Mouse (Mus musculus): ENCODE results near the gene Als2cl. TPM values are rescaled to one million over a fixed set of nuclear protein-coding genes. Genes with fewer than 3 reads are reported as not detected.

Als2cl gene
- polyA plus RNA-seq (2012; rRNA removed): 142 and 145 TPM in 2 replicates

- no peaks in the 10 kb centered on the region for H3K36me3 ChIP-seq (ENCODE audit: control insufficient read depth, insufficient read depth, low read length)
- peak within 1 kb of the TSS; percentile 61 for H3K4me3 ChIP-seq (ENCODE audit: control insufficient read depth, insufficient read depth, low read length)
- DNase-seq: peak; percentile 28
- peaks cover 61% of the 10 kb centered on the region for H3K4me1 ChIP-seq (replicated peaks; ENCODE audit: control insufficient read depth, insufficient read depth, low read length)
- WGBS: 45% methylated on average over 12 of the region's 12 CpGs
- no peak for TF ChIP-seq CTCF (IDR thresholded peaks at IDR 0.05; ENCODE audit: borderline replicate concordance, control insufficient read depth, extremely low read depth, insufficient read depth, low read length, poor library complexity)
- no peak for TF ChIP-seq POLR2A (IDR thresholded peaks at IDR 0.05; ENCODE audit: control insufficient read depth, extremely low read depth, insufficient read depth, low read length, poor library complexity)
- peak within 1 kb of the TSS; percentile 50 for H3K27ac ChIP-seq (ENCODE audit: control insufficient read depth, insufficient read depth, low read length)
- H3K27me3 ChIP-seq (ENCODE audit: control insufficient read depth, insufficient read depth, low read length): no peaks in the 10 kb centered on the region
Measured at GRCm38 (mm10) chr9:110879191-110879920, at the start of gene Als2cl. TSS of gene Als2cl (plus strand) at chr9:110879870.

- no peak for TF ChIP-seq POLR2A (IDR thresholded peaks at IDR 0.05; ENCODE audit: control insufficient read depth, extremely low read depth, insufficient read depth, low read length, poor library complexity)
- TF ChIP-seq CTCF (IDR thresholded peaks at IDR 0.05; ENCODE audit: borderline replicate concordance, control insufficient read depth, extremely low read depth, insufficient read depth, low read length, poor library complexity): no peak
- DNase-seq: no peak
- WGBS: 74% methylated on average over 5 of the region's 5 CpGs
Measured at GRCm38 (mm10) chr9:110833021-110833420, 46.6 kb upstream of the Als2cl start.

GRCm38 (mm10) chr9:110834411-110834810, 45.3 kb upstream of the Als2cl start, which contains the start of gene Prss45:
TSS of gene Prss45 (plus strand) at chr9:110834588.
- TF ChIP-seq POLR2A (IDR thresholded peaks at IDR 0.05; ENCODE audit: control insufficient read depth, extremely low read depth, insufficient read depth, low read length, poor library complexity) (no peak), CTCF (IDR thresholded peaks at IDR 0.05; ENCODE audit: borderline replicate concordance, control insufficient read depth, extremely low read depth, insufficient read depth, low read length, poor library complexity) (no peak)
- H3K27me3 ChIP-seq (ENCODE audit: control insufficient read depth, insufficient read depth, low read length): no peaks in the 10 kb centered on the region
- no peak within 1 kb of the TSS for H3K4me3 ChIP-seq (ENCODE audit: control insufficient read depth, insufficient read depth, low read length)
- H3K4me1 ChIP-seq (replicated peaks; ENCODE audit: control insufficient read depth, insufficient read depth, low read length): peaks cover 4% of the 10 kb centered on the region; the same call in 1 of the 2 replicates
- no peak within 1 kb of the TSS for H3K27ac ChIP-seq (ENCODE audit: control insufficient read depth, insufficient read depth, low read length)
- H3K36me3 ChIP-seq (ENCODE audit: control insufficient read depth, insufficient read depth, low read length): no peaks in the 10 kb centered on the region
- DNase-seq: no peak
- WGBS: 97% methylated on average over 19 of the region's 19 CpGs

More at GRCm38 (mm10) chr9:110833021-110833420, 46.6 kb upstream of the Als2cl start:
- Histone ChIP-seq H3K27me3 (ENCODE audit: control insufficient read depth, insufficient read depth, low read length) (no peaks in the 10 kb centered on the region), H3K4me3 (ENCODE audit: control insufficient read depth, insufficient read depth, low read length) (no peak overlapping the region), H3K27ac (ENCODE audit: control insufficient read depth, insufficient read depth, low read length) (no peak overlapping the region), H3K36me3 (ENCODE audit: control insufficient read depth, insufficient read depth, low read length) (no peaks in the 10 kb centered on the region), H3K4me1 (replicated peaks; ENCODE audit: control insufficient read depth, insufficient read depth, low read length) (peaks cover 4% of the 10 kb centered on the region; the same call in 1 of the 2 replicates)

GRCm38 (mm10) chr9:110834961-110835360, 44.7 kb upstream of the Als2cl start:
- TF ChIP-seq POLR2A (IDR thresholded peaks at IDR 0.05; ENCODE audit: control insufficient read depth, extremely low read depth, insufficient read depth, low read length, poor library complexity): no peak
- no peak for TF ChIP-seq CTCF (IDR thresholded peaks at IDR 0.05; ENCODE audit: borderline replicate concordance, control insufficient read depth, extremely low read depth, insufficient read depth, low read length, poor library complexity)
- no peaks in the 10 kb centered on the region for H3K36me3 ChIP-seq (ENCODE audit: control insufficient read depth, insufficient read depth, low read length)
- H3K4me1 ChIP-seq (replicated peaks; ENCODE audit: control insufficient read depth, insufficient read depth, low read length): peaks cover 4% of the 10 kb centered on the region; the same call in 1 of the 2 replicates
- H3K27ac ChIP-seq (ENCODE audit: control insufficient read depth, insufficient read depth, low read length): no peak overlapping the region
- H3K4me3 ChIP-seq (ENCODE audit: control insufficient read depth, insufficient read depth, low read length): no peak overlapping the region
- 76% methylated on average over 10 of the region's 10 CpGs for WGBS
- no peak for DNase-seq
- H3K27me3 ChIP-seq (ENCODE audit: control insufficient read depth, insufficient read depth, low read length): no peaks in the 10 kb centered on the region

GRCm38 (mm10) chr9:110836112-110836511, 43.6 kb upstream of the Als2cl start:
- H3K36me3 ChIP-seq (ENCODE audit: control insufficient read depth, insufficient read depth, low read length): no peaks in the 10 kb centered on the region
- H3K27ac ChIP-seq (ENCODE audit: control insufficient read depth, insufficient read depth, low read length): no peak overlapping the region
- no peak overlapping the region for H3K4me3 ChIP-seq (ENCODE audit: control insufficient read depth, insufficient read depth, low read length)
- WGBS: 79% methylated on average over 2 of the region's 2 CpGs
- no peaks in the 10 kb centered on the region for H3K27me3 ChIP-seq (ENCODE audit: control insufficient read depth, insufficient read depth, low read length)
- no peak for TF ChIP-seq POLR2A (IDR thresholded peaks at IDR 0.05; ENCODE audit: control insufficient read depth, extremely low read depth, insufficient read depth, low read length, poor library complexity)
- TF ChIP-seq CTCF (IDR thresholded peaks at IDR 0.05; ENCODE audit: borderline replicate concordance, control insufficient read depth, extremely low read depth, insufficient read depth, low read length, poor library complexity): no peak
- no peak for DNase-seq
- H3K4me1 ChIP-seq (replicated peaks; ENCODE audit: control insufficient read depth, insufficient read depth, low read length): peaks cover 4% of the 10 kb centered on the region; the same call in 1 of the 2 replicates

- WGBS: 94% methylated on average over 6 of the region's 6 CpGs
- Histone ChIP-seq H3K27ac (ENCODE audit: control insufficient read depth, insufficient read depth, low read length) (no peak overlapping the region), H3K4me1 (replicated peaks; ENCODE audit: control insufficient read depth, insufficient read depth, low read length) (no peaks in the 10 kb centered on the region), H3K36me3 (ENCODE audit: control insufficient read depth, insufficient read depth, low read length) (no peaks in the 10 kb centered on the region), H3K27me3 (ENCODE audit: control insufficient read depth, insufficient read depth, low read length) (no peaks in the 10 kb centered on the region), H3K4me3 (ENCODE audit: control insufficient read depth, insufficient read depth, low read length) (no peak overlapping the region)
- TF ChIP-seq POLR2A (IDR thresholded peaks at IDR 0.05; ENCODE audit: control insufficient read depth, extremely low read depth, insufficient read depth, low read length, poor library complexity) (no peak), CTCF (IDR thresholded peaks at IDR 0.05; ENCODE audit: borderline replicate concordance, control insufficient read depth, extremely low read depth, insufficient read depth, low read length, poor library complexity) (no peak)
- no peak for DNase-seq
Measured at GRCm38 (mm10) chr9:110840905-110841304, 38.8 kb upstream of the Als2cl start.
